Mouse (Mus musculus) cerebellum, adult 8-10 months (tissue): ENCODE results near the gene Slc25a21.

Experiments used
- DNase-seq: peaks from one replicate; pipeline ENCODE4 v3.0.0; 2022

Gene Slc25a21

DNA sequence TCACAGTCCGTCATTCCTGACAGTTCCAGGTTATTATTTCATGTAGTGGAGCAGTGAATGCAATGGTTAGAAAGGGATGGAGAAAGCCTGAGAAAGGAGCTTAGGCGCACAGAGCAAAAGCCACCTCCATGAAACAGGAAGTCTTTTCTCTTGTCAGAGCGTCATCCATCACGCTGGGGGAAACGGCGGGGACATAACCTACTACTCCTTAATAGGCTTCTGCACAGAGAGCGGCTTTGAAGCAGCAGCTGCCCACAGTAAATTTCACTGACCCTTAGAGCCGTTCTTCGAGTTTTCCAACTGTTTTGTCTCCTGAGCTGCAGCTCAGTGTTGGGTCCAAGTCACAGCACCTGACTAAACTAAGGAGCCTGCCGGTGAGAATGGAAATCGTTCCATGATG, 188.3 kb downstream of the Slc25a21 start:
- DNase-seq, result no peak

GRCm38 (mm10) chr12:56986049-56986448, 211.2 kb downstream of the Slc25a21 start:
- peak; percentile 16 for DNase-seq

DNA sequence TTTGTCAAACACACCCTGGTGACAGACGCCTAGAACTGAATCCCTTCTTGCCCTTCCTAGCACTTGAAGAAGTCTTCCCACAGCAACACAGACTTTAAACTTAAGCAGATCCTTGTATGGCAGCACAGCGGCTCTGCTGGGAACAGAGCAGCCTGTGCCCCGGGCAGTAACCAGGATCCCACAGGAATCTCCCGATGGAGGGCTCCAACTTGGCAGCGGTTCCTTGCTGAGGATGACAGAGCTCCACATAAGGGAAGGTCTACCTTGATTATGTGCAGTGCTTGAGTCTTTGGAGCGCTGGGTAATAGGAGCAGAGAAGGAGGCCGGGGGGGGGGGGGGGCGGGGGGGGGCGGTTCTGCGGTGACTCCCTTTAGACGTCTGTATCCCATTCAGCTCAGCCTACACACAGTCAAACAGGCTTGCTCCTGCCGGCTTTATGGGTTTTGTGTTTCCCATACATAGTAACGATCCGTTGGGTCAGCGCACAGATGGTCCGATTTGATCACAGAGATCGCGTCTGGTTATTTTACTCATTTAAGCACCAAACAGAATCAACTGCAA, 215.1 kb downstream of the Slc25a21 start:
- no peak for DNase-seq

DNA sequence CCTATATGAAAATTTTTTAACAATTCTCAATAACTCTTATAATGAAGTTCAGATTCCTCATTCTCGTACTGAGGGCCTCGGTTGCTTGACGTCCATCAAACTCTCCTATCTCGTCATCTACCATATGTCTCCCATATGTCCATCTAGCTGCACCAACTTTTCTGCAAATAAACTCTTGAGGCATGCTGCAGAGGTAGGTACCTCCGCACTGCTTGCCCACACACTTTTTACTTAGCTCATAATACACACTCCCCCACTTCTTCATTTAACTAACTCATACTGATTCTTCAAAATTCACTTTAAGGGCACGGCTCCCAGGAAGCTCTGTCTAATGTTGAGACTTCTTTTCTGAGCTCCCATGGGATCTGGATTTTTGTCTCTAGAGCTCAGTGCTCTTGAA, 222.0 kb downstream of the Slc25a21 start:
- DNase-seq, result no peak

- DNase-seq, result no peak
Measured at GRCm38 (mm10) chr12:56963236-56963635, 234.0 kb downstream of the Slc25a21 start.

GRCm38 (mm10) chr12:56959230-56960051, 237.8 kb downstream of the Slc25a21 start:
- no peak for DNase-seq

- DNase-seq, result no peak
Measured at GRCm38 (mm10) chr12:56958244-56958643, 239.0 kb downstream of the Slc25a21 start.

DNA sequence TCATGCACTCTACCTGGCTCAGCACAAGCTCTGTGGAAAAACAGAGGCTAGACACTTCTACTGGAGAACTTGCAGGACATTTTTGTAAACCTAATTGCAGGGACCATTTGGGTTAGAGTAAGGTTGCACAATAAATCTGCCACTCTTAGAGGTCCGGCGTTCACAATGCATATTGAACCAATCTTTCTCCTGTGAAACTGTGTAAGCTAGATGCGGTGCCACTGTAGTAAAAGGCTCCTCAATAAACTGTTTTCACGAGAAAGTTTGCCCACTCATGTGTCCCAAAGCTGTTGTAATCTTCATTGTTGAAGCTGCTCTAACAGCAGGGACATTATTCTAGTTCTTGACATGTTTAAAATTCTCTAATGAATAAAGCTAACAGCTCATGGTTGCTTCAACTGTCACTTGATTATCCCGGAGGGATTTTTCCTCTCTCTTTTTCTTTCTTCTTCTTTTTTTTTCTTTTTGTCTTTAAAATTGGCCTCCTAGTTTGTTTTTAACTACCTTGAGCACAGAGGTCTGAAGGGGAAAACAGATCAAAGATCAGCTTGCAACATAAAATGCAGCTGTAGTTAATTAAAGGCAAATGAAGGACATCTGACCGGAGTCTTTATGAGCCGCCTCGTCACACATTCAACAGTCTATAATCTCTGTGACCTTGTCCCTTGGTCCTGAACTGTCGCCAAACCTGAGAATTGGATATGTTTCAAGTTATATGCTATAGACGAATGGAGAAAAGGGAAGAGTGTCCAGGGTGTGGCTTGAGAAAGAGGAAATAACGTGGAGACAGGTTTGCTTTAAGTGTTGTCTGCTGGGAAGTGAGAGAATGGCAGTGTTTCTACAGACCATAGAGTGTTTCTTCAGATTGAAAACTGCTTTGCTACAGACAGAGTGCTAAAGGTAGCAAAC, 245.3 kb downstream of the Slc25a21 start:
- no peak for DNase-seq

GRCm38 (mm10) chr12:56944265-56944664, 253.0 kb downstream of the Slc25a21 start:
- no peak for DNase-seq

DNA sequence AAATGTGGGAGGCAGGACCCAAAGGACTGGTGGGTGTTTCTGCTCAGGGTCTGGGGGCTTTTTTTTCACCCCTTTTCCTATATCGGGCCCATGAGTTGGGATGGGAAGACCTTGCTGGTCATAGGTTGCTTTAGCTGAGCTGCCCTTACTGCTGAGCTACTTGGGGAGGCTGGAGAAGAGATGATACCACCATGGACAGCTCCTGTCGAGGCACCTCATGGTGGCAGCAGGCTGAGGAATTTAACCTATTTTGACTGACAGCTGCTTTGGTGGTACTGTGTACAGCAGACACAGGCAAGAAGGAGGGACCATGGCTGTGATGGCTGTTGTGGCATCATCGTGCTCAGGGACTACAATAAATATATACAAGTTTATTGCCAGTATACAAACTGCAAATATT, 256.4 kb downstream of the Slc25a21 start:
- no peak for DNase-seq

DNA sequence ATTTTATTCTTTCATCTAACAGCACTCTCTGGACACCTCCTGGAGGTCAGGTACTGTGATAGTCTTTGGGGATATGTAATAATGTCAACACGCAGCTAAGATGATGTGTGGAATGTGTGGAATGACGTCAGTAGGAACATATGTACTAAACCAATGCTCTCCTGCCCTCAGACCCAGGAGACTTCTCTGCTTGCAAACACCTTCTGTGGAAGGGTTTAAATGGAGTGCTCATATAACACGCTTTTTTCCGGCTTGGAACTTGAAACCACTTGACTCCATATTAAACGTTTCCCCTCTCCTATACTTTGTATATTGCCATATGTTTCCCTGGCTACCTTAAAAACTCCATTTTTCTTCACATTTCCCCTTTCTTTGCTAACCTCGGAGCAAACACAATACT, 279.1 kb downstream of the Slc25a21 start:
- no peak for DNase-seq

DNA sequence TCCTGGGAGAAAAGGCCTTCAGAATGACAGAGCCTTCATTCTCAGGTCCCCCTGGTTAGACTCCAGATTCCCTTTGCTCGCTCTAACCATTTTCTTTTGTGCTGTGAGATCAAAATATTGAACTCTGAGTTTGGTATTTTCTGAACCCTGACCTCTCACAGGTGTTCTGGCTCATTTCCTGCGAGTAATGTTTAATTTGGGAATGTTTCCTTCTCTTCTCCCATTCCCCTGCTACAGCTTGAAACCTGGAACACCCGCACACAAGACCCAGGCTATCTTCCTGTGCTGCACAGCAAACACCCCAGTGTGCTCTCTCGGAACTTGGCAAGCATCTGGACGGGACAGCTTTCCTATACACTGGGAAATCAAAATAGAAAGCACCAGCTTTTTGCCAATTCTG, 290.8 kb downstream of the Slc25a21 start:
- no peak for DNase-seq

DNA sequence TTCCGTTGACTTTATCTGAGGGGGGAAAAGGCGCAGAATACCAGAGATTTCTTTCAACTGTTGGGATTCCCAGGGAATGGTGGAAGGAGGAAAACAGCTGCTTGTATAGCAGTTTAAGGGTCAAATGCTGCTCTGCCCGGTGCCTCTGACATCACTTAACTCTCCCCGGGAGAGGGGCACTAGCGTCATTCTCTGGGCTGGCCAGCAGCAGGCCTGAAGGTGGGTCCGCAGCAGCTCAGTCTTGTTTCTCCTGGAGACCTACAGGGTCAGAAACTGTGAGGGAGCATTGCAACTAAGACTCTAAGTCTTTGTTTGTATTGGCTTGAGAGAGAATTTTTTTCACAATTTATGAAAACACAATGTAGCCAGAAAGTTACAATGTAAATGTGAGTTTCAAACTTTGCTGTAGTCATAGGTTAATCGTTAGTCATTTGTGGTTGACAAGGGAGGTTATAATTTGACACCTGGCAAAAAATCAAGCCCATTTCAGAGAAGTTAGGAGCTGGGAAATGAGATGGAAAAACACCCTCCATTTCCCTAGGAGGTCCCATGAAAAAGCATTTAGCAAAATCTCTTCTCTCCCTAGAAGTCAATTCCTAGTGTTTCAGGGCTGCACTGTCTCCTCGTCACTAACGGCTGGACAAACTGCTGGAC, 291.5 kb downstream of the Slc25a21 start:
- no peak for DNase-seq

GRCm38 (mm10) chr12:56905222-56905621, 292.1 kb downstream of the Slc25a21 start:
- no peak for DNase-seq

DNA sequence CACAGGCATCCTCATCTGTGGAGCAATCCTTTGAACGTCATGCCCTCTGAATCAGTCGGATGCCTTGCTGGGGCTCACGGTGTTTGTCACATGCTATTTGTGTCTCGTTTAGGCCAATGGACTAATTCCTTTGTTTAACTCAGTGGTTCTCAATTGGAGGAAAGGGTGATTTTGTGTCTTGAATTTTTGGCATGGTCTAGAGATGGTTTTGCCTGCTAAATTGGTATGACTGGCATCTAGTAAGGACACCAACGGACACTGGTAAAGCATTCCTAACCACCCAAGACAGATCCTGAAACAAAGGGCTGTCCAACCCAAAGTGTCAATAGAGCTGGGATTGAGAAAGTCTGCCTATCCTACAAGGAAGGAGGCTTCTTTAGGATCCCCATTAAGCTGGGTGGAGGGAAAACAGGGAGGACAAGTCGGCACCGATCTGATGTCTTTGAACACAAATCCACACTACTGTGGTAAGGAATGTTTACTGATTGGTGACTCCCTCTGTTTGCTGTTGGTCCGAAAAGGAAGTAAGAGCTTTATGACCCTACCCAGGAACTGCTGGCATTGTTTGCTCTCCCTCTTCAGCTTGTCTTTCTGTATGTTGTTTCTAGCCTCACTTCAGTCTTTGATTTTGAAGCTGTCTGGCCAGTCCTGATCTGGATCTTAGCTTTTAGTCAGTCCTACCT, 294.4 kb downstream of the Slc25a21 start:
- no peak for DNase-seq

DNA sequence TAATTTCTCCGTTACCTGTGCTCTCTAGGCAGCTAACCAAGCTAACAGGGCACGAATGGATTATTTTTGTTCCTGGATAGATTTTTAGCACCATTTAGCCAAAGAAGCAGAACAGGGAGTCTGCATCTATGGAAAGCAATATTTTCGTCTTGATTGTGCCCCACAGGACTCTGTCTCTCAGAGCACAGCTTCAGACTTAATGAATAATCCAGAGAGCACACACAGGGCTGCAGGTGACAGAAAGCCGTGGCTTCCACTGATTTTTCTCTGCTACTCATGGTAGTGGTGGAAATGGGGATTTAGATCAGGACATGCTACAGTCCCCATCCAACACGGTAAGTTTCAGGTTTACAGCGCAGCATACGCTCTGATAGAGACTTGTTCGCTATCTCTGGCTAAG, 299.3 kb downstream of the Slc25a21 start:
- DNase-seq, result no peak

- DNase-seq, result no peak
Measured at GRCm38 (mm10) chr12:56897221-56897937, 299.9 kb downstream of the Slc25a21 start.

- DNase-seq, result no peak
Measured at GRCm38 (mm10) chr12:56894963-56895362, 302.3 kb downstream of the Slc25a21 start.

DNA sequence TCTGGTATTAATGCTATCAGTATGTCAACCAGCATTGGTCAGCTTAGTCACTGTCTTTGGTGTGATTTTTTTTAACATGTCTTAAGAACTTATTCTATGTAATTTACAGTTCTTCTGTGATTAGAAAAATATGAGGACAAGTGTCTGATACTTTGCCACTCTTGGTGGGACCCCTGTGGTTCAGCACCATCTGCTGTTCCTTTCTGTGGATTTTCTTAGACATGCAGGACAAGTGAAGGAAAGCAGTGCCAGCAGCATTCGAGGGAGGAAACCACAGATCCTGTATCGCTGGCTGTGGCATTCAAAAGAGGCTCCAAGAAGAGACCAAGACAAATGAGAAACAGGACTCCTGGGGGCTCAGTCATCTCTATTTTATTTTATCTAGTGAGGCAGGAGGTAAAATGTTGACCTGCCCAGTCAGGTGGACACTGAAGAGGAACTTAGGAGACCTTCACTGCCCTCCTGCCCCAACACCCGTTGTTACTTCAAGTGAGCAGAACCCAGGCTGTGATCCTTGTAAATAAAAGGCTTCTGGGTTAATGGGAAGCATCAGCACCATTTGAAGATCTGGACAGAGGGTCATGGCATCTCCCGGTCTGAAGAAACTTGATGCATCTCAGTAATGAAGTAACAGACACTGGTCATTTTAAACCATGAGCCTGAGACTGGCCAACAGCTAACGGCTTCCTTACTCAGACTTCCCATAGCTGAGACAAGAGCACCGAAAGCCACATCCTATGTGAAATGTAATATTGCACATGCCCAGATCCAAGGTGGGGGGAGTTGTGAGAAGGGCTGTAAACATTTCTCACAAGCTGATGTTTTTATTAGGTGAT, 306.2 kb downstream of the Slc25a21 start:
- DNase-seq, result no peak

- no peak for DNase-seq
Measured at GRCm38 (mm10) chr12:56877796-56878195, 319.5 kb downstream of the Slc25a21 start.

DNA sequence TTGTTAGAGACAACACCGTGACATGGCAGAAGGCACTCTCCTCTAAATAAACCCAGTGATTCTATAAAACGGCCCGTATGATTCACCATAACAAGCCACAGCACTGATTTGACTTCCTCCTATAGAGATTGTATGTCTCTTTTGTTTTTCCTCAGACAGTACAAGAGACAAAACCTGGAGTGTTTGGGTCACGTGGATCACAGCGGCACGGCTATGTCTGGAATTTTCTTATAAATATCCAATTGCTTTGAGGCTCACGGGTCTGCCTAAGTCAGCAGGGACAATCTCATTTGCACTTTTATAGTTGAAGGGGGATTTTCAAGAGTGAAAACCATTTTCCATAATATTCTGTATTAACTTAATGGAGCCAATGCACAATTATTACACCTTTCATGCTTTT, 320.7 kb downstream of the Slc25a21 start:
- DNase-seq, result no peak
